Mouse (Mus musculus): ENCODE results near the gene Tpmt.

Tpmt gene

DNA sequence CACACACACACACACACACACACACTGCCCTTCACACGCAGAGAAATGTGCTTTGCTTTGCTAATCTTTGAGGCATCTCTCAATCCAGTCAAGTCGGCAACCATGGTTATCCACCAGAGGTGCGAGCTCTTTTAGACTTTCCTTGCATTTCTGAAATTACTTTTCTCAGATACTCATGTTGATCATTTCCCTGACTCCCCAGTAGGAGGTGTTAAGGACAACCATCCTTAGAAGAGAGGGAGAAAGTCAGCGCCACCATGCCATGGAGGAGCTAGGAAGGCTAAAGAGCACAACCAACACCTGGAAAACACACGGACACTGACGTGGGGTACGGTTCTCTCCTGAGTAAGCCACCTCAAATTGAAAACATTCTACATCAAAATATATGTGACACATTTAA, 68.0 kb downstream of the Tpmt start:
- DNase-seq (ENCODE audit: low read depth, low spot score): no peak

DNA sequence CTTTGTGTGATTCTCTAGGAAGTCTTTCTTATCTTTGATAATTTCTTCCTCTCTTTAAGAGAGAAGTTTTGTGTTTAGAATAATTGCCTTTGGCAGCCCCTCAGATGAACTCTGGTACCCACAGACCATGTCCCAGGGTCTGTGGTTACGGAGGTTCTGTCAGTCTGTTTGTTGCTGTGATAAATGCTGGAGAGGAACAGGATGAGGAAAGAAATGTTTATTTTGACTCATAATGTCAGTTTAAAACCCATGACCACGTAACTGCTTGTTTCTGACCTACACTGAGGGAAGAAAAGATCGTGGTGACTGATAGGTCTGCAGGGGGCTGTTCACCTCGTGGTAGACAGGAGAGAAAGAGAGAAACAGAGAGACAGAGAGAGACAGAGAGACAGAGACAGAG, 68.6 kb downstream of the Tpmt start:
- no peak for DNase-seq (ENCODE audit: low read depth, low spot score)

DNA sequence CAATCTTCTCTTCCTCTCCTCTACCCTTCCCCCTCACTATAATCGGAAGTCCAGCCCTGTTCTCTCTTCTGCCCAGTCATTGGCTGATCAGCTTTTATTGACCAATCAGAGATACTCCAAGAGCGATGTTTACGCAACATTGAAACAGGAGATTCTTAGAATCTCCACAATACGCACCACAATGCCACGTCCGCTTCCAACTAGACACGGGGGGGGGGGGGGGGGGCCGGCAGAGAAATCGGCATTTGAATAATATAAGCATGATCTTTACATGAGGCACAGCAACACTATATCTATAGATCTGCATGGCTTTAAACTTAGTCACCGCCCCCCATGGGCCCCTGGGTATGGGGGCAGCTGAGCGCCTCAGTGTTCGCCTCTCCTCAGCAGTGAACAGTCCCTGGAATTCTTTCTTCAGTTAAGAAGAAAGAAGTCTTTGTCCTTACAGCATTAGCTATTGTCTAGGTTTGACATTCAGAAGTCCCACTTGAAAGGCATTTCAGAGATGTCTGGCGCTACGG, 69.4 kb downstream of the Tpmt start:
- no peak for DNase-seq (ENCODE audit: low read depth, low spot score)

All from WW6 (cell line).